9 mouse cellular contexts compared by ENCODE assay signal in the genomic region with DNA sequence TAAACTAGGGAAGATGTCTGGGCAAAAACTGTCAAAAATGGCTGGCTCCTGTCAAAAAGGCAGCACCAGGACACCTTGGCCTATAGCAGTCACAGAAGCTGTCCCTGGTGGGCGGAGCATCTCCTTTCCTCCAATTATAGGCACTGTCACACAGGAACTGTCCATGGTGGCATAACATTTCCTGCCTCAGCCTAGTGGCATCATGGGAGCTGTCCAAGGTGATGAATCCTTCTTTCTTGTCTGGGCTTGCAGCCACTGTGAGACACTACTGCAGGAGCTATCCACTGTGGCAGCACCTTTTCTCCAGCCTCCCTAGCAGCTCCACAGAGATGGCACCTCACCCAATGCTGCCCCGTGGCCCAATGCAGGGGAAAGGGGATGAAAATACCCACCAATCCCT. TPM values are rescaled to one million over a fixed set of nuclear protein-coding genes. Genes with fewer than 3 reads are reported as not detected.
A peak's percentile ranks its signal among the peaks of the same experiment; 100 is the strongest.
DNase-seq lines count a peak whose midpoint lies in the region; TF ChIP-seq lines count a peak whose summit lies in the region.
"Had no signal": no experiment of that assay in that cellular context is flagged by ENCODE, and none has a peak within 500 bp of the region (broad histone marks: within the 10 kb centered on the region; RNA-seq: fewer than 3 reads in every experiment).

No protein-coding gene starts in this region.

- no peaks in the 10 kb centered on the region for H3K79me2 ChIP-seq in CH12.LX (replicated peaks; ENCODE audit: control insufficient read depth, extremely low read depth, insufficient read depth, poor library complexity, severe bottlenecking)

- no peak for TF ChIP-seq EP300 in CH12.LX (IDR thresholded peaks at IDR 0.05; ENCODE audit: low read length)

- dilution Hi-C loops in CH12.LX (cut with MboI; ENCODE audit: extremely low pct_ligation_motif_present, extremely low pct_unique_long_range_greater_than_20kb, low sequenced_read_pairs), result no loop called here

- H3K27me3 ChIP-seq in CH12.LX (replicated peaks), result no peaks in the 10 kb centered on the region
- H3K27me3 ChIP-seq: embryonic facial prominence, embryonic 12.5 days had no signal

- no peak for TF ChIP-seq POLR2A in CH12.LX (IDR thresholded peaks at IDR 0.05; ENCODE audit: low read depth, low read length)

- no peak for TF ChIP-seq CTCF in CH12.LX (conservative IDR thresholded peaks at IDR 0.05 in 1 of 2, IDR thresholded peaks at IDR 0.05 in 1 of 2; ENCODE audit: low read depth in 2 of 2, low read length in 2 of 2)

- H3K9me3 ChIP-seq in CH12.LX (replicated peaks; ENCODE audit: low read length), result peaks cover 3% of the 10 kb centered on the region

- H3K4me1 ChIP-seq in CH12.LX (ENCODE audit: control insufficient read depth in 1 of 2, insufficient read depth in 2 of 2), result no peaks in the 10 kb centered on the region
- H3K4me1 ChIP-seq: embryonic facial prominence, embryonic 12.5 days had no signal

- H3K9ac ChIP-seq in CH12.LX (ENCODE audit: insufficient read depth, low read depth), result no peak overlapping the region
- H3K9ac ChIP-seq: embryonic facial prominence, embryonic 12.5 days had no signal

- H3K27ac ChIP-seq in CH12.LX (ENCODE audit: insufficient read depth, low read depth), result no peak overlapping the region
- H3K27ac ChIP-seq: embryonic facial prominence, embryonic 12.5 days had no signal

- intact Hi-C loops in gastrocnemius, postnatal 36 days (cut with DNase I), result no loop called here

- DNase-seq in 3134 (ENCODE audit: extremely low read depth, insufficient read length, low spot score), result peak; percentile 5
- DNase-seq in CH12.LX (ENCODE audit: extremely low read depth), result peak; percentile 82
- DNase-seq in forelimb bud, embryonic 11.5 days (ENCODE audit: low read depth, low spot score), result peak; percentile 39
- peak; percentile 48 for DNase-seq in lung, postnatal 36 days
- DNase-seq in thymus, postnatal 36 days, result peak; percentile 10 to 33
- DNase-seq in ovary, postnatal 14 days (ENCODE audit: low spot score), result no peak
- no peak for DNase-seq in gastrocnemius, postnatal 36 days
- no peak for DNase-seq in layer of hippocampus, adult 9-10 months (ENCODE audit: low spot score)

- no peak overlapping the region for H3K4me2 ChIP-seq in CH12.LX (ENCODE audit: insufficient read depth, low read depth, poor library complexity, severe bottlenecking)
- H3K4me2 ChIP-seq: embryonic facial prominence, embryonic 12.5 days had no signal

- no peak overlapping the region for H3K4me3 ChIP-seq in CH12.LX (replicated peaks in 1 of 3; ENCODE audit: low read depth in 2 of 3, low read length in 2 of 3, poor library complexity in 1 of 3)
- H3K4me3 ChIP-seq: embryonic facial prominence, embryonic 12.5 days had no signal

- peaks cover 23 to 76% of the 10 kb centered on the region in 2 experiments for H3K36me3 ChIP-seq in CH12.LX (replicated peaks in 1 of 2; ENCODE audit: control insufficient read depth in 1 of 2, insufficient read depth in 1 of 2, low read length in 1 of 2)
- H3K36me3 ChIP-seq: embryonic facial prominence, embryonic 12.5 days had no signal

- TF ChIP-seq RAD21 in CH12.LX (IDR thresholded peaks at IDR 0.05; ENCODE audit: low read depth, low read length), result no peak

- in situ Hi-C loops in CH12.LX (cut with MboI; ENCODE audit: low pct_ligation_motif_present, low pct_unique_long_range_greater_than_20kb, low sequenced_read_pairs), result loop anchor here (25.0 kb wide), 1 partner anchor 246 kb away; no protein-coding TSS in a partner anchor

TF ChIP-seq in CH12.LX, 34 proteins besides CTCF, POLR2A, EP300 and RAD21:
- TF ChIP-seq MXI1 (IDR thresholded peaks at IDR 0.05; ENCODE audit: low read depth, low read length) (peak; percentile 88), SIN3A (IDR thresholded peaks at IDR 0.05; ENCODE audit: low read length) (peak; percentile 99), RCOR1 (conservative IDR thresholded peaks at IDR 0.05; ENCODE audit: low read depth, low read length) (no peak)

RNA-seq across cellular contexts. Expression of a gene that starts 28.3 kb away (rescaled TPM):
- total RNA-seq in CH12.LX (2012; rRNA removed) (8.4 and 10.1 TPM in 2 replicates), CH12.LX (2014; rRNA removed) (11.6 and 12.2 TPM in 2 replicates)
- 13.4 and 15.3 TPM in 2 replicates for polyA plus RNA-seq in CH12.LX (2012; ENCODE audit: insufficient read length, low read depth)
- total RNA-seq in gastrocnemius, postnatal 36 days (2021), result 1 to 10 TPM; 6.0 to 6.8 TPM

RNA-seq across cellular contexts. Expression of a gene that starts 56.1 kb away (rescaled TPM):
- total RNA-seq in CH12.LX (2012; rRNA removed) (not detected in 2 replicates), CH12.LX (2014; rRNA removed) (not detected in 2 replicates)
- polyA plus RNA-seq in CH12.LX (2012; ENCODE audit: insufficient read length, low read depth), result 0.08 and 0.11 TPM in 2 replicates
- total RNA-seq in gastrocnemius, postnatal 36 days (2021), result not detected

Comparison
In these comparisons a context has a peak if more than half of its experiments do, and no peak if none do; other contexts are left out.
1. DNase-seq: peak in 3134 (single experiment), CH12.LX (single experiment), forelimb bud, embryonic 11.5 days (single experiment), lung, postnatal 36 days (single experiment) and thymus, postnatal 36 days (2 of 2); none in ovary, postnatal 14 days (single experiment), gastrocnemius, postnatal 36 days (0 of 2) and layer of hippocampus, adult 9-10 months (single experiment).